19 mouse cellular contexts compared by ENCODE assay signal in genomic region chr13:43167721-43168120, GRCm38 (mm10). TPM values are rescaled to one million over a fixed set of nuclear protein-coding genes. Genes with fewer than 3 reads are reported as not detected.
A peak's percentile ranks its signal among the peaks of the same experiment; 100 is the strongest.
DNase-seq lines count a peak whose midpoint lies in the region; ATAC-seq and TF ChIP-seq lines count a peak whose summit lies in the region.
"Had no signal": no experiment of that assay in that cellular context is flagged by ENCODE, and none has a peak within 500 bp of the region (broad histone marks: within the 10 kb centered on the region; RNA-seq: fewer than 3 reads in every experiment).

No protein-coding gene starts in this region.

- no peaks in the 10 kb centered on the region for H3K27me3 ChIP-seq in forebrain, embryonic 11.5 days (ENCODE audit: control insufficient read depth, insufficient read depth, low read length)
- no peaks in the 10 kb centered on the region for H3K27me3 ChIP-seq in forebrain, postnatal 0 days (ENCODE audit: insufficient read depth, low read length)
- no peaks in the 10 kb centered on the region for H3K27me3 ChIP-seq in midbrain, embryonic 14.5 days (ENCODE audit: control insufficient read depth, insufficient read depth, low read length)
- H3K27me3 ChIP-seq in midbrain, embryonic 13.5 days = 0 out of 2 replicates have a peak, but pooled peaks cover 4% of the 10 kb centered on the region
- H3K27me3 ChIP-seq: embryonic facial prominence, embryonic 13.5 days; forebrain, embryonic 13.5 days; heart, embryonic 12.5 days; hindbrain, embryonic 12.5 days had no signal

- no peaks in the 10 kb centered on the region for H3K36me3 ChIP-seq in forebrain, embryonic 11.5 days (ENCODE audit: control insufficient read depth, insufficient read depth, low read length)
- H3K36me3 ChIP-seq in forebrain, postnatal 0 days (ENCODE audit: insufficient read depth) = peaks cover 11% of the 10 kb centered on the region
- H3K36me3 ChIP-seq in midbrain, embryonic 14.5 days (ENCODE audit: control insufficient read depth, insufficient read depth, low read length) = peaks cover 33% of the 10 kb centered on the region
- peaks cover 32% of the 10 kb centered on the region for H3K36me3 ChIP-seq in midbrain, embryonic 13.5 days

- H3K9me3 ChIP-seq in forebrain, embryonic 11.5 days (ENCODE audit: control insufficient read depth, low read length) = no peaks in the 10 kb centered on the region
- no peaks in the 10 kb centered on the region for H3K9me3 ChIP-seq in forebrain, postnatal 0 days (ENCODE audit: low read length)
- H3K9me3 ChIP-seq in midbrain, embryonic 14.5 days (ENCODE audit: control insufficient read depth, low read length) = no peaks in the 10 kb centered on the region
- no peaks in the 10 kb centered on the region for H3K9me3 ChIP-seq in midbrain, embryonic 13.5 days
- H3K9me3 ChIP-seq: embryonic facial prominence, embryonic 13.5 days; forebrain, embryonic 13.5 days; heart, embryonic 12.5 days; hindbrain, embryonic 12.5 days had no signal

- no peak for ATAC-seq in forebrain, embryonic 11.5 days (replicated peaks; ENCODE audit: low FRiP score)
- ATAC-seq in forebrain, postnatal 0 days = no peak
- ATAC-seq in midbrain, embryonic 14.5 days (ENCODE audit: low FRiP score, low TSS enrichment) = no peak
- ATAC-seq in midbrain, embryonic 13.5 days = no peak
- ATAC-seq: forebrain, embryonic 13.5 days; hindbrain, embryonic 16.5 days had no signal

- no peak for TF ChIP-seq CTCF in forebrain, postnatal 0 days (IDR thresholded peaks at IDR 0.05; ENCODE audit: low read depth)

- H3K9ac ChIP-seq in forebrain, embryonic 11.5 days (ENCODE audit: low read length) = no peak overlapping the region
- no peak overlapping the region for H3K9ac ChIP-seq in forebrain, postnatal 0 days
- H3K9ac ChIP-seq in midbrain, embryonic 14.5 days (replicated peaks; ENCODE audit: low read length) = no peak overlapping the region; the same call in 1 of the 2 replicates
- H3K9ac ChIP-seq in midbrain, embryonic 13.5 days (replicated peaks) = no peak overlapping the region
- H3K9ac ChIP-seq: embryonic facial prominence, embryonic 13.5 days; forebrain, embryonic 13.5 days; heart, embryonic 12.5 days; hindbrain, embryonic 12.5 days had no signal

- H3K4me3 ChIP-seq in forebrain, embryonic 11.5 days (ENCODE audit: low read depth, low read length) = no peak overlapping the region
- no peak overlapping the region for H3K4me3 ChIP-seq in forebrain, postnatal 0 days (ENCODE audit: low read depth, low read length)
- H3K4me3 ChIP-seq in midbrain, embryonic 14.5 days (replicated peaks; ENCODE audit: low read depth, low read length) = no peak overlapping the region
- no peak overlapping the region for H3K4me3 ChIP-seq in midbrain, embryonic 13.5 days (replicated peaks)
- H3K4me3 ChIP-seq: embryonic facial prominence, embryonic 13.5 days; forebrain, embryonic 13.5 days; gastrocnemius, adult 2 months; heart, embryonic 12.5 days; hindbrain, embryonic 12.5 days had no signal

- WGBS in forebrain, embryonic 11.5 days = 65% methylated on average over 9 of the region's 9 CpGs
- WGBS in forebrain, postnatal 0 days = 60% methylated on average over 9 of the region's 9 CpGs
- WGBS in midbrain, embryonic 14.5 days = 56% methylated on average over 9 of the region's 9 CpGs
- WGBS in midbrain, embryonic 13.5 days = 52% methylated on average over 9 of the region's 9 CpGs

- peak; percentile 20 for DNase-seq in forebrain, embryonic 11.5 days (ENCODE audit: low spot score)
- no peak for DNase-seq in forebrain, postnatal 0 days
- DNase-seq in midbrain, embryonic 14.5 days = peak; percentile 21
- peak; percentile 35 for DNase-seq in retina, embryonic 14.5 days (ENCODE audit: low spot score)
- no peak for DNase-seq in ovary, postnatal 36 days (ENCODE audit: low spot score)
- no peak for DNase-seq in thymus, postnatal 25 days
- DNase-seq: adrenal gland, adult 2 months; adrenal gland, postnatal 25 days; cerebellum, adult 11 months; cerebellum, adult 9-10 months; gastrocnemius, adult 2 months; gastrocnemius, postnatal 25 days; heart, postnatal 36 days had no signal

- no peaks in the 10 kb centered on the region; the same call in 1 of the 2 replicates for H3K4me1 ChIP-seq in forebrain, embryonic 11.5 days (replicated peaks; ENCODE audit: control insufficient read depth, insufficient read depth, low read length)
- no peaks in the 10 kb centered on the region for H3K4me1 ChIP-seq in forebrain, postnatal 0 days (ENCODE audit: insufficient read depth)
- peaks cover 3% of the 10 kb centered on the region; the same call in 1 of the 2 replicates for H3K4me1 ChIP-seq in midbrain, embryonic 14.5 days (ENCODE audit: control insufficient read depth, insufficient read depth, low read length)
- H3K4me1 ChIP-seq in midbrain, embryonic 13.5 days (replicated peaks) = peaks cover 11% of the 10 kb centered on the region

- no peak overlapping the region for H3K27ac ChIP-seq in forebrain, embryonic 11.5 days (ENCODE audit: low read depth, low read length)
- no peak overlapping the region for H3K27ac ChIP-seq in forebrain, postnatal 0 days (ENCODE audit: low read depth, low read length)
- H3K27ac ChIP-seq in midbrain, embryonic 14.5 days (replicated peaks; ENCODE audit: low read depth, low read length) = no peak overlapping the region
- H3K27ac ChIP-seq in midbrain, embryonic 13.5 days = no peak overlapping the region
- H3K27ac ChIP-seq: embryonic facial prominence, embryonic 13.5 days; forebrain, embryonic 13.5 days; gastrocnemius, adult 2 months; hindbrain, embryonic 12.5 days had no signal

- H3K4me2 ChIP-seq in forebrain, embryonic 11.5 days (ENCODE audit: low read depth, low read length, severe bottlenecking) = no peak overlapping the region
- no peak overlapping the region for H3K4me2 ChIP-seq in forebrain, postnatal 0 days (ENCODE audit: low read depth)
- no peak overlapping the region for H3K4me2 ChIP-seq in midbrain, embryonic 14.5 days (ENCODE audit: low read length)
- no peak overlapping the region for H3K4me2 ChIP-seq in midbrain, embryonic 13.5 days (replicated peaks)
- H3K4me2 ChIP-seq: embryonic facial prominence, embryonic 13.5 days; forebrain, embryonic 13.5 days; heart, embryonic 12.5 days; hindbrain, embryonic 12.5 days had no signal

RNA-seq across cellular contexts. Expression of gene Tbc1d7, which starts 3.6 kb away (rescaled TPM):
- polyA plus RNA-seq in forebrain, embryonic 11.5 days (2014; fragmentation: Nextera tagmentation; extraction: Ambion mirVana) = 70.0 and 74.7 TPM in 2 replicates
- total RNA-seq in forebrain, postnatal 0 days (2014; rRNA removed) = 40.0 and 41.6 TPM in 2 replicates
- 69.0 and 84.8 TPM in 2 replicates for polyA plus RNA-seq in forebrain, postnatal 0 days (2015; fragmentation: Nextera tagmentation; extraction: Ambion mirVana)
- polyA plus RNA-seq in midbrain, embryonic 14.5 days (2014; fragmentation: Nextera tagmentation; extraction: Ambion mirVana) = 101 and 104 TPM in 2 replicates
- polyA plus RNA-seq in midbrain, embryonic 13.5 days (2015; fragmentation: Nextera tagmentation; extraction: Ambion mirVana) = 87.6 and 101 TPM in 2 replicates

Comparison
In these comparisons a context has a peak if more than half of its experiments do, and no peak if none do; other contexts are left out.
1. DNase-seq: peak in forebrain, embryonic 11.5 days (single experiment), midbrain, embryonic 14.5 days (single experiment) and retina, embryonic 14.5 days (single experiment); none in forebrain, postnatal 0 days (single experiment), ovary, postnatal 36 days (single experiment) and thymus, postnatal 25 days (single experiment).